Mouse (Mus musculus) liver, embryonic 12.5 days (tissue): Measurements from ENCODE around the gene St8sia1. TPM values are rescaled to one million over a fixed set of nuclear protein-coding genes. Genes with fewer than 3 reads are reported as not detected.
"Not testable (repeated sequence)": the region's sequence is repeated elsewhere in the genome, so short reads cannot be mapped to it uniquely, and the experiment has no call there.

Source experiments
- ATAC-seq: fragments of 200-750 bp; cut with Nextera tagmentation; 2 replicates; pipeline ENCODE4 v1.8.0; 2017; ENCODE audit warnings: moderate number of reproducible peaks, mild to moderate bottlenecking, moderate library complexity
- H3K27ac ChIP-seq: fragments of 300-500 bp; sonication (generic); 2 replicates; pipeline ENCODE4 v1.5.1; 2016; ENCODE audit warnings: mild to moderate bottlenecking
- H3K27me3 ChIP-seq: fragments of 300-500 bp; sonication (generic); replicated peaks from 2 replicates; pipeline ENCODE4 v1.6.1; 2016; ENCODE audit warnings: mild to moderate bottlenecking, moderate library complexity
- H3K36me3 ChIP-seq: fragments of 300-500 bp; sonication (generic); 2 replicates; pipeline ENCODE4 v1.6.1; 2016; ENCODE audit warnings: mild to moderate bottlenecking, moderate library complexity
- H3K4me1 ChIP-seq: fragments of 300-500 bp; sonication (generic); 2 replicates; pipeline ENCODE4 v1.6.1; 2016
- H3K4me2 ChIP-seq: fragments of 300-500 bp; sonication (generic); 2 replicates; pipeline ENCODE4 v1.6.1; 2016; ENCODE audit warnings: mild to moderate bottlenecking, moderate library complexity
- H3K4me3 ChIP-seq: fragments of 300-500 bp; sonication (generic); 2 replicates; pipeline ENCODE4 v1.5.1; 2016; ENCODE audit warnings: mild to moderate bottlenecking, moderate library complexity
- H3K9ac ChIP-seq: fragments of 300-500 bp; sonication (generic); 2 replicates; pipeline ENCODE4 v1.6.1; 2016; ENCODE audit warnings: mild to moderate bottlenecking, moderate library complexity
- H3K9me3 ChIP-seq: fragments of 300-500 bp; sonication (generic); replicated peaks from 2 replicates; pipeline ENCODE4 v1.6.1; 2016; ENCODE audit warnings: mild to moderate bottlenecking, moderate library complexity
- WGBS: fragments of 180-500 bp; shearing (Covaris S2); methylation state at CpG from one replicate; pipeline ENCODE4 v1.1.7; 2016; ENCODE audit not compliant: insufficient replicate concordance; 5-methylcytosine and 5-hydroxymethylcytosine counted together
- polyA plus RNA-seq: library from polyadenylated mRNA; unstranded; fragments of >200 nt; fragmentation: Nextera tagmentation; extraction: Ambion mirVana; gene quantifications from 2 replicates; pipeline ENCODE4 v1.2.1, GENCODE M21; 2016

St8sia1 gene
- 0.67 TPM in 2 replicates for polyA plus RNA-seq

- Histone ChIP-seq H3K27ac (no peak within 1 kb of the TSS), H3K4me3 (peak within 1 kb of the TSS; percentile 54), H3K36me3 (no peaks in the 10 kb centered on the region), H3K4me1 (peaks cover 15% of the 10 kb centered on the region; the same call in 1 of the 2 replicates), H3K9me3 (no peaks in the 10 kb centered on the region), H3K4me2 (peak within 1 kb of the TSS; percentile 74), H3K27me3 (peaks cover 49% of the 10 kb centered on the region), H3K9ac (peak within 1 kb of the TSS; percentile 44; the same call in 1 of the 2 replicates)
- ATAC-seq: peak; percentile 33; the same call in 1 of the 2 replicates
- WGBS: 1% methylated on average over 45 of the region's 45 CpGs
Observed at GRCm38 (mm10) chr6:142964076-142964530, at the start of gene St8sia1. Gene St8sia1 (minus strand): TSS chr6:142964452.

- no peak overlapping the region for H3K9ac ChIP-seq
- H3K9me3 ChIP-seq: no peaks in the 10 kb centered on the region
- H3K36me3 ChIP-seq: peaks cover 51% of the 10 kb centered on the region
- H3K4me3 ChIP-seq: no peak overlapping the region
- H3K4me1 ChIP-seq: no peaks in the 10 kb centered on the region
- H3K27me3 ChIP-seq: no peaks in the 10 kb centered on the region
- WGBS: 84% methylated on average over 15 of the region's 15 CpGs
- no peak overlapping the region for H3K4me2 ChIP-seq
- no peak overlapping the region for H3K27ac ChIP-seq
- ATAC-seq: 0 out of 2 replicates have a peak, but pooled peaks have one; percentile 5
Observed at GRCm38 (mm10) chr6:143012513-143013215, 48.4 kb upstream of the St8sia1 start.

- Histone ChIP-seq H3K4me3 (no peak overlapping the region), H3K27me3 (no peaks in the 10 kb centered on the region), H3K9ac (no peak overlapping the region), H3K4me2 (no peak overlapping the region), H3K36me3 (peaks cover 36% of the 10 kb centered on the region), H3K9me3 (no peaks in the 10 kb centered on the region), H3K27ac (no peak overlapping the region), H3K4me1 (no peaks in the 10 kb centered on the region)
- 0 out of 2 replicates have a peak, but pooled peaks have one; percentile 24 for ATAC-seq
- 77% methylated on average over 5 of the region's 5 CpGs for WGBS
Observed at GRCm38 (mm10) chr6:143008865-143009264, 44.6 kb upstream of the St8sia1 start.

- WGBS: 75% methylated on average over 9 of the region's 9 CpGs
- not testable (repeated sequence) for H3K36me3 ChIP-seq, H3K27me3 ChIP-seq, H3K9me3 ChIP-seq, H3K27ac ChIP-seq, H3K4me2 ChIP-seq, H3K9ac ChIP-seq, ATAC-seq, H3K4me3 ChIP-seq, H3K4me1 ChIP-seq
Observed at GRCm38 (mm10) chr6:143005209-143005608, 41.0 kb upstream of the St8sia1 start.

- ATAC-seq: no peak
- 66% methylated on average over 9 of the region's 9 CpGs for WGBS
- no peaks in the 10 kb centered on the region for H3K27me3 ChIP-seq
- H3K36me3 ChIP-seq: no peaks in the 10 kb centered on the region
- H3K4me2 ChIP-seq: no peak overlapping the region
- no peaks in the 10 kb centered on the region for H3K4me1 ChIP-seq
- H3K27ac ChIP-seq: no peak overlapping the region
- H3K4me3 ChIP-seq: no peak overlapping the region
- no peak overlapping the region for H3K9ac ChIP-seq
- H3K9me3 ChIP-seq: no peaks in the 10 kb centered on the region
Observed at GRCm38 (mm10) chr6:143004801-143005200, 40.5 kb upstream of the St8sia1 start.

GRCm38 (mm10) chr6:142998221-142998999, 34.2 kb upstream of the St8sia1 start:
- H3K27me3 ChIP-seq: no peaks in the 10 kb centered on the region
- H3K9ac ChIP-seq: no peak overlapping the region
- H3K9me3 ChIP-seq: no peaks in the 10 kb centered on the region
- H3K4me2 ChIP-seq: no peak overlapping the region
- no peak overlapping the region for H3K27ac ChIP-seq
- H3K4me1 ChIP-seq: peaks cover 6% of the 10 kb centered on the region; the same call in 1 of the 2 replicates
- no peak overlapping the region for H3K4me3 ChIP-seq
- no peaks in the 10 kb centered on the region for H3K36me3 ChIP-seq
- ATAC-seq: no peak
- WGBS: 54% methylated on average over 12 of the region's 12 CpGs

GRCm38 (mm10) chr6:142996887-142997286, 32.6 kb upstream of the St8sia1 start:
- no peaks in the 10 kb centered on the region for H3K36me3 ChIP-seq
- no peak overlapping the region for H3K4me2 ChIP-seq
- 58% methylated on average over 3 of the region's 3 CpGs for WGBS
- H3K27ac ChIP-seq: no peak overlapping the region
- no peaks in the 10 kb centered on the region for H3K27me3 ChIP-seq
- no peak overlapping the region for H3K9ac ChIP-seq
- no peak overlapping the region for H3K4me3 ChIP-seq
- no peak for ATAC-seq
- H3K4me1 ChIP-seq: peaks cover 6% of the 10 kb centered on the region; the same call in 1 of the 2 replicates
- no peaks in the 10 kb centered on the region for H3K9me3 ChIP-seq

GRCm38 (mm10) chr6:142995567-142995966, 31.3 kb upstream of the St8sia1 start:
- 60% methylated on average over 5 of the region's 5 CpGs for WGBS
- no peaks in the 10 kb centered on the region for H3K27me3 ChIP-seq
- H3K9me3 ChIP-seq: no peaks in the 10 kb centered on the region
- no peak overlapping the region for H3K27ac ChIP-seq
- H3K4me2 ChIP-seq: no peak overlapping the region
- H3K36me3 ChIP-seq: no peaks in the 10 kb centered on the region
- no peak overlapping the region for H3K9ac ChIP-seq
- no peak overlapping the region for H3K4me3 ChIP-seq
- no peak for ATAC-seq
- H3K4me1 ChIP-seq: peaks cover 6% of the 10 kb centered on the region; the same call in 1 of the 2 replicates

- Histone ChIP-seq H3K27me3 (no peaks in the 10 kb centered on the region), H3K4me3 (no peak overlapping the region)
- no peak for ATAC-seq
Observed at GRCm38 (mm10) chr6:142994821-142995220, 30.6 kb upstream of the St8sia1 start.

GRCm38 (mm10) chr6:142993705-142994698, 29.8 kb upstream of the St8sia1 start:
- H3K36me3 ChIP-seq: no peaks in the 10 kb centered on the region
- 24% methylated on average over 14 of the region's 14 CpGs for WGBS
- H3K4me1 ChIP-seq: peaks cover 6% of the 10 kb centered on the region; the same call in 1 of the 2 replicates
- ATAC-seq: no peak
- H3K4me3 ChIP-seq: no peak overlapping the region
- H3K27me3 ChIP-seq: no peaks in the 10 kb centered on the region
- H3K9ac ChIP-seq: no peak overlapping the region
- no peak overlapping the region for H3K27ac ChIP-seq
- no peak overlapping the region for H3K4me2 ChIP-seq
- no peaks in the 10 kb centered on the region for H3K9me3 ChIP-seq

More at GRCm38 (mm10) chr6:142994821-142995220, 30.6 kb upstream of the St8sia1 start:
- WGBS: 60% methylated on average over 7 of the region's 7 CpGs
- Histone ChIP-seq H3K36me3 (no peaks in the 10 kb centered on the region), H3K4me2 (no peak overlapping the region), H3K27ac (no peak overlapping the region), H3K9ac (no peak overlapping the region), H3K9me3 (no peaks in the 10 kb centered on the region), H3K4me1 (peaks cover 6% of the 10 kb centered on the region; the same call in 1 of the 2 replicates)

- Histone ChIP-seq H3K9me3 (no peaks in the 10 kb centered on the region), H3K4me2 (no peak overlapping the region), H3K27me3 (no peaks in the 10 kb centered on the region), H3K9ac (no peak overlapping the region), H3K27ac (no peak overlapping the region), H3K4me1 (peaks cover 6% of the 10 kb centered on the region; the same call in 1 of the 2 replicates), H3K4me3 (no peak overlapping the region), H3K36me3 (no peaks in the 10 kb centered on the region)
- ATAC-seq: no peak
- WGBS: 53% methylated on average over 2 of the region's 2 CpGs
Observed at GRCm38 (mm10) chr6:142992971-142993370, 28.7 kb upstream of the St8sia1 start.
